In the genomic region with DNA sequence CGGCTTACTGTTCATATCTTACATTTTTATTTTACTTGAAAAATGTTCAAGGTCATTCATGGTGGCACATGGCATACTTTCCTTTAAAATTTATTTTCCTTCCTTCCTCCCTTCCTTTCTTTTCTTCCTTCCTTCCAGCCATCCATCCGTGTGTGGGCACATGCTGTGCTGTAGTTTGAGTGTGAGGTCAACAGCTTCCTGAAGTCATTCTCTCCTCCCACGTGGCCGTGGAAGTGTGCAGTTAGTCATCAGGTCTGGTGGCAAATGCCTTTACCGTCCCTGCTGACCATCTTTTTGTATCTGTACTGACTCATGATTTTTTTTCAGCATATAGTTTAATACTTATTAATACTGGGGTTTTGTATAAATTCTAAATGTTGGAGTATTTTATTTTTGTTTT, we compare ENCODE assay signal across 29 mouse cellular contexts. TPM values are rescaled to one million over a fixed set of nuclear protein-coding genes. Genes with fewer than 3 reads are reported as not detected.
DNase-seq lines count a peak whose midpoint lies in the region; ATAC-seq and TF ChIP-seq lines count a peak whose summit lies in the region.
"Had no signal": no experiment of that assay in that cellular context is flagged by ENCODE, and none has a peak within 500 bp of the region (broad histone marks: within the 10 kb centered on the region; RNA-seq: fewer than 3 reads in every experiment).

No protein-coding gene starts in this region.

- H3K27me3 ChIP-seq in C2C12 (ENCODE audit: control insufficient read depth, insufficient read depth, insufficient read length), result no peaks in the 10 kb centered on the region
- H3K27me3 ChIP-seq in midbrain, embryonic 11.5 days (ENCODE audit: control insufficient read depth, insufficient read depth, low read length), result no peaks in the 10 kb centered on the region
- H3K27me3 ChIP-seq in midbrain, embryonic 15.5 days (replicated peaks), result no peaks in the 10 kb centered on the region
- H3K27me3 ChIP-seq: embryonic facial prominence, embryonic 15.5 days; forebrain, embryonic 13.5 days; hindbrain, embryonic 13.5 days; limb, embryonic 15.5 days; liver, embryonic 13.5 days had no signal

- no peak overlapping the region for H3K4me3 ChIP-seq in C2C12 (ENCODE audit: insufficient read depth, poor library complexity, severe bottlenecking)
- no peak overlapping the region for H3K4me3 ChIP-seq in midbrain, embryonic 11.5 days (ENCODE audit: low read depth, low read length)
- no peak overlapping the region for H3K4me3 ChIP-seq in midbrain, embryonic 15.5 days
- H3K4me3 ChIP-seq: embryonic facial prominence, embryonic 10.5 days; embryonic facial prominence, embryonic 15.5 days; forebrain, embryonic 13.5 days; hindbrain, embryonic 13.5 days; limb, embryonic 10.5 days; limb, embryonic 15.5 days; liver, embryonic 13.5 days had no signal

- peaks cover 99% of the 10 kb centered on the region for H3K79me2 ChIP-seq in C2C12 (ENCODE audit: control insufficient read depth, insufficient read depth)

- DNase-seq in heart, adult 11 months, result peak; percentile 68
- DNase-seq in heart, postnatal 36 days, result no peak
- peak; percentile 50 for DNase-seq in Muller cell, postnatal 12 days (ENCODE audit: inconsistent ontology term)
- DNase-seq in retina, postnatal 1 day, result no peak
- DNase-seq in midbrain, embryonic 11.5 days (ENCODE audit: low spot score, missing footprints), result no peak
- DNase-seq: adrenal gland, postnatal 10 days; B cell, adult 2 months; cerebellum, adult 11-12 months; cerebellum, adult 9-11 months; gastrocnemius, postnatal 36 days; kidney, adult 9 months; kidney, postnatal 14 days; layer of hippocampus, adult 9-11 months; liver, embryonic 13.5 days; midbrain, embryonic 14.5 days; right cerebral cortex, adult 18-20 months; thymus, postnatal 4 days had no signal

- ATAC-seq in hematopoietic stem cell, adult 5-6 weeks (replicated peaks in 1 of 2; ENCODE audit: insufficient read depth in 1 of 2, low FRiP score in 2 of 2, low TSS enrichment in 1 of 2, low read depth in 1 of 2, poor library complexity in 2 of 2, severe bottlenecking in 2 of 2), result peak; percentile 64 to 67; a peak in 3 of 4 replicates
- no peak for ATAC-seq in midbrain, embryonic 11.5 days (ENCODE audit: low FRiP score)
- ATAC-seq in midbrain, embryonic 15.5 days (replicated peaks), result no peak
- ATAC-seq: forebrain, embryonic 13.5 days; intestine, embryonic 16.5 days had no signal

- no peak overlapping the region for H3K27ac ChIP-seq in midbrain, embryonic 11.5 days (ENCODE audit: low read depth, low read length)
- no peak overlapping the region for H3K27ac ChIP-seq in midbrain, embryonic 15.5 days
- H3K27ac ChIP-seq: embryonic facial prominence, embryonic 10.5 days; embryonic facial prominence, embryonic 15.5 days; forebrain, embryonic 13.5 days; hindbrain, embryonic 13.5 days; limb, embryonic 10.5 days; limb, embryonic 15.5 days; liver, embryonic 13.5 days; stomach, postnatal 0 days had no signal

- no peaks in the 10 kb centered on the region for H3K9me3 ChIP-seq in midbrain, embryonic 11.5 days (ENCODE audit: control insufficient read depth, low read length)
- no peaks in the 10 kb centered on the region for H3K9me3 ChIP-seq in midbrain, embryonic 15.5 days
- H3K9me3 ChIP-seq: embryonic facial prominence, embryonic 10.5 days; embryonic facial prominence, embryonic 15.5 days; forebrain, embryonic 13.5 days; G1E; hindbrain, embryonic 13.5 days; limb, embryonic 10.5 days; limb, embryonic 15.5 days; liver, embryonic 13.5 days had no signal

- intact Hi-C loops in heart, postnatal 36 days (cut with DNase I), result no loop called here

- TF ChIP-seq CTCF in C2C12 (IDR thresholded peaks at IDR 0.05; ENCODE audit: control insufficient read depth, insufficient read depth, insufficient read length), result no peak

- no peak overlapping the region for H3ac ChIP-seq in C2C12 (ENCODE audit: control insufficient read depth, insufficient read length, low read depth)

- H3K4me2 ChIP-seq in midbrain, embryonic 11.5 days, result no peak overlapping the region
- no peak overlapping the region for H3K4me2 ChIP-seq in midbrain, embryonic 15.5 days
- H3K4me2 ChIP-seq: embryonic facial prominence, embryonic 15.5 days; forebrain, embryonic 13.5 days; hindbrain, embryonic 13.5 days; limb, embryonic 15.5 days; liver, embryonic 13.5 days had no signal

- no peaks in the 10 kb centered on the region for H3K4me1 ChIP-seq in midbrain, embryonic 11.5 days (ENCODE audit: control insufficient read depth, insufficient read depth, low read length)
- H3K4me1 ChIP-seq in midbrain, embryonic 15.5 days, result peaks cover 17% of the 10 kb centered on the region
- H3K4me1 ChIP-seq: embryonic facial prominence, embryonic 15.5 days; limb, embryonic 10.5 days had no signal

- H3K9ac ChIP-seq in midbrain, embryonic 11.5 days (ENCODE audit: low read length), result no peak overlapping the region
- H3K9ac ChIP-seq in midbrain, embryonic 15.5 days, result no peak overlapping the region
- H3K9ac ChIP-seq: embryonic facial prominence, embryonic 15.5 days; forebrain, embryonic 13.5 days; hindbrain, embryonic 13.5 days; limb, embryonic 15.5 days; liver, embryonic 13.5 days had no signal

- 86% methylated on average over 5 of the region's 5 CpGs for WGBS in midbrain, embryonic 11.5 days
- WGBS in midbrain, embryonic 15.5 days, result 69% methylated on average over 5 of the region's 5 CpGs

- H3K79me3 ChIP-seq in C2C12 (ENCODE audit: low read depth), result peaks cover 91% of the 10 kb centered on the region

- H3K36me3 ChIP-seq in C2C12 (ENCODE audit: control insufficient read depth, insufficient read depth), result peaks cover 21% of the 10 kb centered on the region
- H3K36me3 ChIP-seq in midbrain, embryonic 11.5 days (ENCODE audit: control insufficient read depth, insufficient read depth, low read length), result 0 out of 2 replicates have a peak, but pooled peaks cover 4% of the 10 kb centered on the region
- no peaks in the 10 kb centered on the region for H3K36me3 ChIP-seq in midbrain, embryonic 15.5 days (replicated peaks)

TF ChIP-seq in C2C12, 6 proteins besides CTCF, POLR2A, EP300 and RAD21:
- TF ChIP-seq USF1 (IDR thresholded peaks at IDR 0.05; ENCODE audit: low read depth) (peak; percentile 85), MAX (IDR thresholded peaks at IDR 0.05) (peak; percentile 81), MYOD1 (IDR thresholded peaks at IDR 0.05; ENCODE audit: control insufficient read depth, insufficient read length, low read depth) (no peak), MYOG (IDR thresholded peaks at IDR 0.05; ENCODE audit: control insufficient read depth, extremely low read depth, insufficient read length) (no peak)

RNA-seq across cellular contexts. Expression of a gene that starts 21.8 kb away (rescaled TPM):
- 10 to 100 TPM; 52.3 to 55.6 TPM for total RNA-seq in heart, postnatal 36 days (2021)
- polyA plus RNA-seq in C2C12 (2012; fragmentation: generic; extraction: Trizol), result 12.3 TPM
- total RNA-seq in hematopoietic stem cell, adult 5-6 weeks (2017), result 39.0 and 55.7 TPM in 2 replicates
- polyA plus RNA-seq in midbrain, embryonic 11.5 days (2014; fragmentation: Nextera tagmentation; extraction: Ambion mirVana), result 120 and 121 TPM in 2 replicates
- 164 and 167 TPM in 2 replicates for polyA plus RNA-seq in midbrain, embryonic 15.5 days (2015; fragmentation: Nextera tagmentation; extraction: Ambion mirVana)

Comparison
In these comparisons a context has a peak if more than half of its experiments do, and no peak if none do; other contexts are left out.
1. DNase-seq: peak in heart, adult 11 months (single experiment) and Muller cell, postnatal 12 days (single experiment); none in heart, postnatal 36 days (0 of 2), retina, postnatal 1 day (single experiment) and midbrain, embryonic 11.5 days (single experiment).
2. ATAC-seq: peak in hematopoietic stem cell, adult 5-6 weeks (2 of 2); none in midbrain, embryonic 11.5 days (single experiment) and midbrain, embryonic 15.5 days (single experiment).